Mouse (Mus musculus) neural tube, embryonic 10.5 days (tissue): Measurements from ENCODE around the gene Qpctl.
A peak's percentile ranks its signal among the peaks of the same experiment; 100 is the strongest.

ENCODE experiments used
- DNase-seq: peaks from one replicate; pipeline ENCODE4 v3.0.0-alpha.2; 2017; ENCODE audit warnings: low spot score; ENCODE audit errors: extremely low spot score

Gene Qpctl

DNA sequence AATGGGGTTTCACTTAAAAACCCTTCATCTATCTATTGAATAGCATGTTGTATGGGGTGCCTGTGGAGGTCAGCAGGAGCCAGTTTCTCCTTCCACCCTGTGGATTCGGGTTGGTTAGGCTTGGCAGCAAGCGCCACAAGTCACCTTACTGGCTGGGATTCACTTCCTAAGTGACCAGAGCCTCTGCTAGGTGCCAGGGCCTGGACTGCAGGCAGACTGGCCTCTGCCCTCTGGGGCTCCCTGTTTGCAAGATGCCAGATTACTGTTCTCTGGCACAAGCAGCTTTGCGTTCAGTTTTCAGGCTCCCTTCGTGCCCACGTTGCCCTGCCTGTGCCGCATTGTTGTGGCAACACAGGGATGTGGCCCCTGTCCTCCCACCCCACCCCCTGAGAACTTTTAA, 24.4 kb downstream of the Qpctl start:
- no peak for DNase-seq

GRCm38 (mm10) chr7:19121686-19122085, 27.4 kb downstream of the Qpctl start:
- DNase-seq = no peak

DNA sequence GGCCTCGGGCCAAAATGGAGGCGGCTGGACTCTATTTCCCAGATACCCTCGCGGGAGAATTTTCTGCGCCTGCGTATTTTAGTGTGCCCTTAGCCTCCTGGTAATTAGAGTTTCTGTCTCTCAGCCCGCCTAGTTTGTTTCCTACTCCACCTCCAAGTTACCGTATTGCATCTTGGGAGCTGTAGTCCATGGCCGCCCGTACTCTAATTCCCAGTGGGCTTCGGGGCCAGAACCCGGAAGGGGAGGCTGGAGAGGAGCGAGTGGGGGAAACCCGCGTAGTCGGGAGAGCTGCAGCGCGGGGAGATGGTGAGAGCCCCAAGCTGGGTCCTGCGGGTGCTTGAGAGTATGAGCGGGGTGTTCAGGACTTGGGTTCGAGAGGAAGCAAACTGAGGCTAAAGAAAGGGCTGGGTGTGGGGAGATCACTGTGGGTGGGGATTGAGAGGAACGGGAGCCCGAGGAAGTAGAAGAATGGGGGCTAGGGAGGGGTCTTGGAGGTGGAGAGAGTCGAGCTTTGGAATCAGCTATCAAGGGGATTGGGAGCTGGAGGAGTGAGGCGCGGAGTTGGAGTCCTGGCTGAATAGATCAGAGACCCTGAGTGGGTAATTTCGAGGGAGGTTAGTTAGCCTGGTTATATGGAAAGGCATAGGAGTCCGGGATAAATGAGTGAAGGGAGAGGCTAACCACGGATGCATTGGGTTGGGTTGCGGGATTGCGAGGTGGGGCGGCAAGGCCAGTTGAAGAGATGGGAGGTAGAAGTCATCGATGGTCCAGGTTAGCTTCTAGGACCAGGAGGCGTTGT, 29.3 kb downstream of the Qpctl start, which contains the start of gene Fbxo46:
Fbxo46 (plus strand) TSS at position 229 of the 799 bp plus-strand sequence.
- peak; percentile 87 for DNase-seq

- DNase-seq = no peak
These were observed 30.0 kb downstream of the Qpctl start for GRCm38 (mm10) chr7:19119083-19119482.

- DNase-seq = peak; percentile 67
These were observed 30.9 kb downstream of the Qpctl start, which contains the start of gene Gm4969 for GRCm38 (mm10) chr7:19118028-19118771. Gene Gm4969, minus strand, starts transcription at chr7:19118368.

DNA sequence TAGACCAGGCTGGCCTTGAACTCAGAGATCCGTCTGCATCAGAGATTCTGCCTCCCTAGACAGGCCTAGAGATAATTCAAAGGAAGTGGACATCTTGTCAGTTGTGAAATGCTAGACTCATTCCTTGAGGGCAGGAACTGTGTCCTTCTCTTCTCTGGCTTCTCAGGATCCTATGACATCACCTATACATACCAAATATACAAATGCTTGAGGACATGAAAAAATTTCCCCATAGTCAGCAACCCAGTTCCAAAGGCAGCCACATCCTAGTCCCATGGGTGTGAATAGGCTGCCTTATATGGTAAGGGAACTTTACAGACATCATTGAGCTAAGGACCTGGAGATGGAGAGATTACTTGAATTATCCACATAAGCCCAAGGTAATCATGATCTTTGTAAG, 39.5 kb downstream of the Qpctl start:
- no peak for DNase-seq

- no peak for DNase-seq
These were observed 41.7 kb downstream of the Qpctl start for GRCm38 (mm10) chr7:19107436-19107835.

DNA sequence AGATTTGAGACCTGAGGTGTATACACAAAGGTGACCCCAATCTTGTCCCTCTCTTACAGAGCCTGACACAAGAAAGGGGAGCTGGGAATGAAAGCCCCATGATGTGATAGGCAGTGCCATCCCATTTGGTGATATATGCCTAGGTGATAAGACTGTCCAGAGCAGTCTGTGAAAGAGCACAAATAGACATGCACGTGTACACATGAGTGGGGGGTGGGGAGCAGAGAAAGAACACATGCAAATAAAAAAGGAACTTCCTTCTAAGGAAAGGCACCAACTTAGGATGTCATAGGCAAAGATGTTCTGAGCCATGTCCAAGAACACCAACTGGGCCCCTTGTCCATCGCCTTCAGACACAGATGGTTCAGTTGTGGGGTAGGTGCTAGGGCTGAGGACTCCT, 44.6 kb downstream of the Qpctl start:
- DNase-seq = no peak

DNA sequence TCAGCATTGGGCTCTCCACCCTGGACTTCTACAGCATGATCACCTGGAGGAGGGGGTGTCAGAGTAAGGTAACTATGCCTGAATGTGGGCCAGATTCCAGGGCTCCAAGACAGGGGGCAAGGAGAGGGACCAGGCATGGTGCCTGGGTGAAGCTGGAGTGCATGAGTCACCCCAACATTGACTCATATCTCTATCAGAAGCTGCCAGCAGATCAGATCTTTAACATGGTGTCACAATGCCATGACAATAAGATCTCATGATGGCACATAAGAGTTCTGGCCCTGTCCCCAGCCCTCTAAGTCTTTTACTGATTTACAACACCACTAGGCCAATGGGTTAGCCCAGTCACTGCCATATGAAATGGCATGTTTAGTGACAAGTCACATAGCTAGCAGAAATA, 45.4 kb downstream of the Qpctl start:
- no peak for DNase-seq

DNA sequence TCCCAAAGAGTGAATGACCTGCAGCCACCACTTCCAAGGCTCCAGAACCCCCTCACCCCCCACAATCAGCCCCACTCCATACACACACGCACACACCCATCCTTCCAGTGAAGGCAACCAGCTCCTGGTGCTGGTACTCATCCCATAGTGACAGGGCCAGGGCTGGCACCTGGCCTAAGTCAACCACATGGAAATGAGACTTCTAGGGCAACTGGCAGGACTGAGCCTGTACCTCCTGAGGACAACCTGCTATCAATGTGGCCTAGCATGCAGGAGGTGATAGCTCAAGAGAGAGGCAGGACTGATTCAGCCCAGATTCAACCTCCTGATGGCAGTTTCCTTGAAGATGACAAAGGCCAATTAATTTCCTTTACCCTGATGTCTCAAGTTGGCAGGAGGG, 48.8 kb downstream of the Qpctl start:
- no peak for DNase-seq

DNA sequence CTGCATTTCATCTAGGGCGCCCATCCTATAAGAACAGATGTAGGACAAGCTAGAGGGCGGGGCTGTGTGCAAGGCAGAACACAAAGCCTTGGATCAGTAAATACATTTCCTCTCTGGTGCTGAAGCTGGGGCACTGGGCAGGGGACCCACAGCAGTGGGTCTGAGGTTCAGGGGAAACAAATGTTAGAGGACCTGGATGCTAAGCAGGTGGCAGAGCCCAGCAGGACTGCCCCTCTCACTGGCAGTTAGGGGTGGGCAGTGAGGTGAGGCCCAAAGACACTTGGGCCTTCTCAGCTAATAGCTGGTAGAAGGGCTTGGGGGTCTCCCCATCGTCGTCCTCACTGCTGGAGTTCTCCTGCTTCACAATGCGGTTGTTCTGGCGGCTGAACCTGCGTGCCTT, 50.3 kb downstream of the Qpctl start:
- no peak for DNase-seq

- DNase-seq = no peak
These were observed 51.2 kb downstream of the Qpctl start for GRCm38 (mm10) chr7:19097863-19098262.

DNA sequence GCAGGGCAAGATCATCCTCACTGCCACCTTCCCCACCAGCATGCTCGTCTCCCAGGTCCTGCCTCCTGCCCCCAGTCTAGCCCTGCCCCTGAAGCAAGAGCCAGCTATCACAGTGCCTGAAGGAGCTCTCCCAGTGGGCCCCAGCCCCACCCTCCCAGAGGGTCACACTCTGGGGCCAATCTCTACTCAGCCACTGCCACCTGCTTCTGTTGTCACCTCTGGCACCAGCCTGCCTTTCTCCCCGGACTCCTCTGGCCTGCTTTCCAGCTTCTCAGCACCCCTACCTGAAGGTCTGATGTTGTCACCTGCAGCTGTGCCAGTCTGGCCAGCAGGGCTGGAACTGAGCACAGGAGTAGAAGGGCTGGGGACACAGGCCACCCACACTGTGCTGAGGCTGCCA, 51.9 kb downstream of the Qpctl start:
- DNase-seq = no peak

DNA sequence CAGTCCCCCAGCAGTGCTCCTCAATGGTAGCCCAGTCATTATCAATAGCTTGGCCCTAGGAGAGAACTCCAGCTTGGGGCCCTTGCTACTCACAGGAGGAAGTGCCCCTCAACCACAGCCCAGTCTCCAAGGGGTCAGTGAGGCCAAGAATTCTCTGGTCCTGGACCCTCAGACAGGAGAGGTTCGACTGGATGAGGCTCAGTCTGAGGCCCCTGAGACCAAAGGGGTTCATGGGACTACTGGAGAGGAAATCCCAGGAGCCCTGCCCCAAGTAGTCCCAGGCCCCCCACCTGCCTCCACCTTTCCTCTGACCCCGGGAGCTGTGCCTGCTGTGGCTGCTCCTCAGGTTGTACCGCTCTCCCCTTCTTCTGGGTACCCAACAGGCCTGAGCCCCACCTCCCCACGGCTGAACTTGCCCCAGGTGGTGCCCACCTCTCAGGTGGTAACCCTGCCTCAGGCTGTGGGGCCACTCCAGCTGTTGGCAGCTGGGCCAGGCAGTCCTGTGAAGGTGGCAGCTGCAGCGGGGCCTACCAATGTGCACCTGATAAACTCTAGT, 52.6 kb downstream of the Qpctl start:
- DNase-seq = no peak

- DNase-seq = peak; percentile 82
These were observed 53.4 kb downstream of the Qpctl start for GRCm38 (mm10) chr7:19095751-19096110.

DNA sequence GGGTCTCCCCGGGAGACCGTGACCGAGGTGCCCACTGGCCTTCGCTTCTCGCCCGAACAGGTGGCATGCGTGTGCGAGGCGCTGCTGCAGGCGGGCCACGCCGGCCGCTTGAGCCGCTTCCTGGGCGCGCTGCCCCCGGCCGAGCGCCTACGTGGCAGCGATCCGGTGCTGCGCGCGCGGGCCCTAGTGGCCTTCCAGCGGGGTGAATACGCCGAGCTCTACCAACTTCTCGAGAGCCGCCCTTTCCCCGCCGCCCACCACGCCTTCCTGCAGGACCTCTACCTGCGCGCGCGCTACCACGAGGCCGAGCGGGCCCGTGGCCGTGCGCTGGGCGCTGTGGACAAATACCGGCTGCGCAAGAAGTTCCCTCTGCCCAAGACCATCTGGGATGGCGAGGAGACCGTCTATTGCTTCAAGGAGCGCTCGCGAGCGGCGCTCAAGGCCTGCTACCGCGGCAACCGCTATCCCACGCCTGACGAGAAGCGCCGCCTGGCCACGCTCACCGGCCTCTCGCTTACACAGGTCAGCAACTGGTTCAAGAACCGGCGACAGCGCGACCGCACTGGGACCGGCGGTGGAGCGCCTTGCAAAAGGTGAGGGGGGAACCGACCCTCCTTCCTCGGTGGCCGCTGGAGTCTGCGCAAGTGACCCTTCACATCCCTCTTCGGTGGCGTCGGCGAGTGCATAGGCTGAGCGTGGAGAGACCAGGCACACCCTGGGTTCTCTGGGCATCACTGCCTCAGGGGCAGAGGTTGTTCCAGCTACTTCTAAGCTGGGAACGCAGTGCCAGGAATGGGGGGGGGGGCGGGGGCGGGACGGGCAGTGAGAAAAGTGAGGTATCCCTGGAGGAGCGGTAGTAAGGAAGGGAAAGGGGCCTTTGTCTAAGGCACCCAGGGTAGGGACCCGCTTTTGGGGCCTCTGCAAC, 54.0 kb downstream of the Qpctl start:
- DNase-seq = peak; percentile 77

DNA sequence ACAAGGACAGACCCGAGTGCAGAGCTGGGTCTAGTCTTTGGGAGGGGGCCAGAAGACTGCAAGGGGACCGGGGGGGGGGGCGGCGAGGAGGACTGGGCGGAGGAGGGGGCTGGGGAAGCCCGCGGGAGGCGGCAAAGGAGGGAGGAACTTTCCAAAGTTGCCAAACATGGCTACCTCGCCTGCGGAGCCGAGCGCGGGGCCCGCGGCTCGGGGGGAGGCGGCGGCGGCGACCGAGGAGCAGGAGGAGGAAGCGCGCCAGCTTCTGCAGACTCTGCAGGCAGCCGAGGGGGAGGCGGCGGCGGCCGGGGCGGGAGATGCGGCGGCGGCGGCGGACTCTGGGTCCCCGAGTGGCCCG, 54.6 kb downstream of the Qpctl start, which contains the start of gene Six5:
Six5 (plus strand) TSS at position 124 of the 355 bp plus-strand sequence.
- peak; percentile 74 for DNase-seq

- peak; percentile 98 for DNase-seq
These were observed 55.3 kb downstream of the Qpctl start for GRCm38 (mm10) chr7:19093537-19094385.

DNA sequence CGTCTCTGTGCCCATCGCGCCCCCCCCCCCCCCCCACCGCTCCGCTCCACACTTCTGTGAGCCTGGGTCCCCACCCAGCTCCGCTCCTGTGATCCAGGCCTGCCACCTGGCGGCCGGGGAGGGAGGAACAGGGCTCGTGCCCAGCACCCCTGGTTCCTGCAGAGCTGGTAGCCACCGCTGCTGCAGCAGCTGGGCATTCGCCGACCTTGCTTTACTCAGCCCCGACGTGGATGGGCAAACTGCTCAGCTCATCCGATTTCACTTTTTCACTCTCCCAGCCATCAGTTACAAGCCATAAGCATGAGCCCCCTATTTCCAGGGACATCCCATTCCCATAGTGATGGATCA, 55.9 kb downstream of the Qpctl start:
- peak; percentile 85 for DNase-seq

DNA sequence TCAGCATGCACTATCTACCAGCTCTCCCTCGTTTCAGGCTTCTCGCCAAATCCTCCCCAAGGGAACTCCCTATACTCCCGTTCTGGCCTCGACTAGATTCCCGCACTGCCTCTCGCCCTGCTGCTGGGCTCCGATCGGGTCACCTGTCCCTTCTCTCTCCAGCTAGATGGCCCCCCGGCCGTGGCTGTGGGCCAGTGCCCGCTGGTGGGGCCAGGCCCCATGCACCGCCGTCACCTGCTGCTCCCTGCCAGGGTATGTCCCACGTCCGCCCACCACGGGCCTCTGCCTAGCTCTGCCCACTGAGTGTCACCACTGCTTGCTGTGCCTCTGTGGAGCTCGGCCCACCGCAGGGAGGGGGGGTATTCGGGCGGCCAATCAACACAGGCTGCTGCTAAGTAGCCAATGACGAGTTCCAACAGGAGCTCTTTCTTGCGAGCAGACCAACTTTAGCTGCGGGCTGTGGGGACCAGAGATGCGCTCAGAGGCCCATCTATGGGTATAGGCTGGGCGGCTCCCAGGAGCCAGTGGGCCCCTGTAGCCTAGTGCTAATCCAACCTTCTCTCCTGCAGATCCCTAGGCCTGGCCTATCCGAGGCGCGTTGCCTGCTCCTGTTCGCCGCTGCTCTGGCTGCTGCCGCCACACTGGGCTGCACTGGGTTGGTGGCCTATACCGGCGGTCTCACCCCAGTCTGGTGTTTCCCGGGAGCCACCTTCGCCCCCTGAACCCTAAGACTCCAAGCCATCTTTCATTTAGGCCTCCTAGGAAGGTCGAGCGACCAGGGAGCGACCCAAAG, 56.5 kb downstream of the Qpctl start:
- DNase-seq = peak; percentile 74
